In genomic region chr6:38108449-38108848, GRCm38 (mm10) we compare ENCODE assay signal across 19 mouse cellular contexts. TPM values are rescaled to one million over a fixed set of nuclear protein-coding genes. Genes with fewer than 3 reads are reported as not detected.
"Had no signal": no experiment of that assay in that cellular context is flagged by ENCODE, and none has a peak within 500 bp of the region (broad histone marks: within the 10 kb centered on the region; RNA-seq: fewer than 3 reads in every experiment).

No protein-coding gene starts in this region.

- H3K27ac ChIP-seq: intestine, embryonic 15.5 days; limb, embryonic 13.5 days; liver, embryonic 12.5 days; liver, embryonic 15.5 days; macrophage; midbrain, embryonic 10.5 days; midbrain, embryonic 13.5 days; neural tube, embryonic 13.5 days; stomach, embryonic 15.5 days had no signal

- DNase-seq: left cerebral cortex, postnatal 4 days; liver; retina, postnatal 1 day; right cerebral cortex, postnatal 25 days; spleen, adult 18-20 months; thymus, postnatal 25 days had no signal

- ATAC-seq: hindbrain, embryonic 16.5 days; liver, embryonic 12.5 days; midbrain, embryonic 16.5 days had no signal

- H3K9me3 ChIP-seq: intestine, embryonic 15.5 days; kidney, embryonic 15.5 days; limb, embryonic 13.5 days; liver, embryonic 12.5 days; liver, embryonic 15.5 days; midbrain, embryonic 10.5 days; midbrain, embryonic 13.5 days; neural tube, embryonic 13.5 days; stomach, embryonic 15.5 days had no signal

- H3K4me1 ChIP-seq: stomach, embryonic 15.5 days had no signal

- H3K36me3 ChIP-seq: intestine, embryonic 15.5 days; kidney, embryonic 15.5 days; limb, embryonic 13.5 days; liver, embryonic 12.5 days; liver, embryonic 15.5 days; midbrain, embryonic 10.5 days; midbrain, embryonic 13.5 days; neural tube, embryonic 13.5 days; stomach, embryonic 15.5 days had no signal

- H3K4me3 ChIP-seq: intestine, embryonic 15.5 days; limb, embryonic 13.5 days; liver, embryonic 12.5 days; liver, embryonic 15.5 days; midbrain, embryonic 10.5 days; midbrain, embryonic 13.5 days; myocyte; neural tube, embryonic 13.5 days; stomach, embryonic 15.5 days had no signal

- H3K4me2 ChIP-seq: intestine, embryonic 15.5 days; limb, embryonic 13.5 days; liver, embryonic 12.5 days; liver, embryonic 15.5 days; midbrain, embryonic 13.5 days; neural tube, embryonic 13.5 days; stomach, embryonic 15.5 days had no signal

- H3K9ac ChIP-seq: intestine, embryonic 15.5 days; kidney, embryonic 15.5 days; limb, embryonic 13.5 days; liver, embryonic 12.5 days; liver, embryonic 15.5 days; midbrain, embryonic 13.5 days; neural tube, embryonic 13.5 days; stomach, embryonic 15.5 days had no signal

- H3K27me3 ChIP-seq: intestine, embryonic 15.5 days; kidney, embryonic 15.5 days; limb, embryonic 13.5 days; midbrain, embryonic 13.5 days; neural tube, embryonic 13.5 days; stomach, embryonic 15.5 days had no signal

RNA-seq across cellular contexts. Expression of gene Tmem213, which starts 0.6 kb away (rescaled TPM):
- polyA plus RNA-seq: hindbrain, embryonic 16.5 days; intestine, embryonic 15.5 days; liver, embryonic 12.5 days; liver, embryonic 15.5 days; macrophage; midbrain, embryonic 10.5 days; midbrain, embryonic 16.5 days; myocyte; neural tube, embryonic 13.5 days had no signal

RNA-seq across cellular contexts. Expression of gene Atp6v0a4, which starts 15.9 kb away (rescaled TPM):
- polyA plus RNA-seq: macrophage; midbrain, embryonic 10.5 days had no signal
